Mouse (Mus musculus) adrenal gland, postnatal 25 days (tissue): Measurements from ENCODE around the gene Plekha7. TPM values are rescaled to one million over a fixed set of nuclear protein-coding genes. Genes with fewer than 3 reads are reported as not detected.

Experiments used
- DNase-seq: peaks from one replicate; pipeline ENCODE4 v3.0.0; 2021; ENCODE audit warnings: mixed read lengths
- long read RNA-seq: library from polyadenylated mRNA; stranded (forward); transcript quantifications from one replicate; pipeline ENCODE4 v2.0.0, GENCODE M21; 2021
- total RNA-seq: library from RNA; stranded (reverse); gene quantifications from 2 replicates; pipeline ENCODE4 v1.2.3, GENCODE M21; 2021

Plekha7 gene
- total RNA-seq, result 16.9 and 28.0 TPM in 2 replicates
- long read RNA-seq, full-length matches to known transcripts, result 5 of 16 reads
- long read RNA-seq, partial matches to known transcripts, result 5 of 16 reads
- long read RNA-seq, other reads (novel, unspliced or antisense), result 6 of 16 reads

DNA sequence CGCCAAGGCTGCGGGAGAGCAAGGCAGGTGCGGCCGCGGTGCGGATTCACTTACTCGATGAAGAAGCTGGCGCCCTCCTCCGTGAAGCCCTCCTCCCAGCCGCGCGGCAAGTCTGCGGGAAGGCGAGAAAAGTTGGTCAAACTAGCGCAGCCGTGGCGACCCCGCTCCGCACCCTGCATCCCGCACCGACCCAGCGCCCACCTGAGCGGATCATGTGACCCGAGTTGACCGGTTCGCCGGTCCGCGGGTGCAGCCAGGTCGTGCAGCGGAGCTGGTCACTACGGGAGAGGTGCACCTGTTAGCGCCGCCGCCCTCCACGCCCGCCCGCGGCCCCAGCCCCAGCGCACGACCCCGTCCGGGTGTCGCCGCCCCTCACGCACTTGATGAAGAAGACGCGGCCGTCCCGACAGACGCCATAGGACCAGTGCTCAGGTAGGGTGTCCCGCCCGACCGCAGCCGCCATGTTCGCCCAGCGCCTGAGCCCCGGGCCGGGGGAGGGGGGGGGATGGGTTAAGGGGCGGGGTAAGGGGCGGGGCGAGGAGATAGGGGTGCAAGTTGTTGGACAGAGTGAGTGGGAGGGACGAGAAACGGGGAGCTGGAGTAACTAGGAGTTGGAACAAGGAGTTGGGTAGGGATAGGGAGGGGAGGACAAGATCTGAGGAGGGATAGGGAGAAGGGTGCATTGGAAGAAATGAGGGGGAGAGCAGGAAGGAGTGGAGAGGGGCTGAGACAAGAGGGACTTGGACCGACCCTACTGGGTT lies at the start of gene Plekha7:
Gene Plekha7 (minus strand): TSS at position 506 of the 761 bp plus-strand sequence.
- DNase-seq, result peak; percentile 68

DNA sequence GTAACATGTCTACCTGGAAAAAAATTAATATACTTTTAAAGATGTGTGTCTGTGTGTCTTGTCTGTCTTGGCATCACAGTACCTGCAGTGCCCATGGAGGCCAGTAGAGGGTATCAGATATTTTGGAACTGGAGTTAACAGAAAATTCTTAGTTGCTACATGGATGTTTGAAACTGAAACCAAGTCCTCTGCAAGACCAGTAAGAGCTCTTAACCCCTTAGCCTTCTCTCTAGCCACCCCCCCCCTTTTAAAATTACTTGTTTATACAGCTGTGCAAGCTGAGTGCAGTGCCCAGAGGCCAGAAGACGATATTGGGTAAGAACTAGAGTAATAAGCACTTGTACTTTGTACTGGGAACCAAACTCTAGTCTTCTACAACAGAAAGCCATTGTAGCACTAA lies 28.1 kb upstream of the Plekha7 start:
- DNase-seq, result peak; percentile 65

DNA sequence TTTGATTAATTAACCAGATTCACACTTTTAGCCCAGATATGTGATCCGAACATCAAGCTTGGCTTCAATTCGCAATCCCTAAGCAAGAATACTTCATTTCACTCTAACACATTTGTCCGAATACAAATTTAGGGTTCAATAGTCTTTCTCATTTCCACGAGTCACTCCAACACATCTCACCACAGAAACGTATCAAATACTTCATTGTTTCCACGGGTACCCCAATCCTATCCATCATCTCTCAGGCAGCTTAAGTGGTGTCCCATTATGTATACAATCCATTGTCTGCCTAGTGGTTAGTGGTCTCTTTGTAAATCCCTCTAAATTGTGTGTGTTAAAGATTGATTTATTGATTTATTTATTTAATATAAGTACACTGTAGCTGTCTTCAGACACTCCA lies 27.0 kb upstream of the Plekha7 start:
- no peak for DNase-seq

DNA sequence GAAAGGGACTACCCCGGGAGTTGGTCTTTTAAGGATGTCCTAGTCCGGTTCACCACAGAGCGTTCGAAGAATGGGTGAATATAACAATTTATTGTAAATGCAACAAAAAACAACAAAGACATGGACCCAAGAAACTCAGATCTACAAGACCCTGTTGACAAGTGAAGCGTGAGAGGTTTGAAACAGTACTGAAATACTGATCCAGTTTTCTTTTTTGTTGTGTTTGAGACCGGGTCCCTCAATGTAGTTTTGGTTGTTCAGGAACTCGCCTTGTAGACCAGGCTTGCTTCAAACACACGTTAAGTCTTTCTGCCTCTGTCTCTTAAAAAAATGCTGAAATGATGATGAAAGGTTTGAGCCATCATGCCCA lies 26.5 kb upstream of the Plekha7 start:
- DNase-seq, result no peak

DNA sequence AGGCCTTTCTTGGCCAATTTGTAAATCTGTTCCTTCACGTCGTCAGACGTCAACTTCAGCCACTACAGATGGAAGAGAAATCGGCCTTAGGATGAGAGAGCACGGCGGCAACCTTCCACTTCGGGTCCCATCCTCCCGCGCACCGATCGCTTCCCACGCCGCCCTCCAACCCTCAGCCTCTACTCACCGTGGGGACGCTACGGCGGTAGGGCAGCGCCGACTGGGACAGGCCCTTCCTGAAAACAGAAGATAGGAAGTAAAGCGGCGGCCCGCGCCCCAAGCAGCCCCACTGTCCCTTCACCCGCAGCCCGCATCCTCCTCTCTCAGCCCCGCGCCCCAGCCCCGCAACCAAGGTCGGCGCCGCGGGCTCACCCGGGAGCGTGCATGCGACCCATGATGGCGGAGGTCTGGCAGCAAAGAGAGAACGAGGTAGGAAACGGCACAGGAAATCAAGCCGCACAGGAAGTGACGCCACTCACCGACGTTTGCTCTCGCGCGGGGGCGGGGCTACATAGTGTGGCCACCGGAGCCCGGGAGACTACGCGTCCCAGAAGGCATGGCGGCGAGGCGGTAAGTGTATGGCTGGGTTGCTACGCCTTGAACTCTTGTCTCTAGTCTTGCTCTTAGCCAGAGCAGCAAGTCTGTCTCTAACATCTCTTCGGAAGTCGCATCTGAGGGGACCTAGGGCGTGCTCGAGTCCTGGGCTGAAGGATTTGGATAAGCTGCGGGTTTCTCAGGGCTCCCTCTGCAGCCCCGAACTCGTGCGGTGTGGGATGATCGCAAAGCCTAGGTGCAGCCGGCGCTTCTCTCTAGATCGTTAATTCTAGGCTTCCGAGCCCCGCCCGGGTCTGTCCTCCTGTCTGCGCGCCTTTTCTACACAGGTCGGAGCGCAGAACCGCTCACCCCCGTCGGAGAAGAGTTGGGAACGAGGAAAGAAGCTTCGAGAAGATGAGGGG lies 25.8 kb upstream of the Plekha7 start, which contains the start of gene Rps13:
Gene Rps13 (minus strand): TSS at position 483 of the 956 bp plus-strand sequence.
- peak; percentile 97 for DNase-seq

DNA sequence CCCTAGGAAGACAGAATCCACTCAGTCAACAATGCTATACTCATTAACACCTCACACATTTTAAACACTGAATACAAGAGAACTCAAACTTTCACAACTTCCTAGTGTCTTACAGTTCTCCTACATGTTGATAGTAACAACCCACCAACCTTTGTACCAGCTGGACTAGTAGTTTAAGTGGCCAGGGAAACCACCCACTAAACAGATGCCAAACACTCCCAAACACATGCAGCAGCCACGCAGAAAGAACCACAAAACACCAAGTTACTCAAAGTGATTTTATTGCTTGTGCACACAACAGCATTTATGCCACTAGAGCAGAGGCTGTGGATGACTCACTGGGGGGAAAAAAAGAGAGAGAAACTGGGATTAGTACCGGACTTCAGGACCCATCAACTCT lies 23.1 kb upstream of the Plekha7 start:
- no peak for DNase-seq

DNA sequence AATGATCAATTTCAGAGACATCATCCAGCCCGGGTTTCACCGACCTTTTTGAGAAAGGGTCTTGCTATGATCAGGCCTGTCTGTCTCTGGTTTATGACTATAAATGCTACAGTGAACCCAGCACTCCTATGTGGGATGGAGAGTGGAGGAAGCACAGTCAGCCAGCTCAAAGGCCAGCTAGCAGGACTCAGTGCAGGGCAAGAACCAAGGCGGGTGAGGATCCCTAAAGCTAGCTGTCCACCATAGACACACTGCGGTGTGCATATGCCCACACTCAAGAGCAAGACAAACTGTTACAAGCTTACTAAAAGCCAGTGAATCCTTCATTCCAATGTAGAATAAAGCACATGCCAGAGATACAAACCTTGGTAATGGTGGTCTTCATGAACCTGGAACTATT lies 21.7 kb upstream of the Plekha7 start:
- no peak for DNase-seq

DNA sequence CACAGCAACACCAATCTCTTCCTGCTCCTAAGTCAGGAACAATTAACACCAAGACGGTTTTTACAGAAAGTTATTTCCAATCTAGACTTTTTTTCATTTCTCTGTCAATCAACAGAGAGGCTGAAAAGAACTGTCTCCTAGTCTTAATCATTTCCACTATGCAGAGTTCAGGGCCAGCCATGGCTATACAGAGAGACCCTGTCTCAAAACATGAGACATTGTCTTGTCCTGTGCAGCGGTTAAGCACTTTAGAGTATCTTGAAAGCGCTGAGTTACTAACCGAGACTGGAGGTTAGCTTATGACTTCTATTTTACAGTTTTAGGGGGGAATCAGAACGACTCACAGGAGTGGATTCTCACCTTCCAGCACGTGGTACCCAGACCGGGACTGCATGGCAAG lies 20.6 kb upstream of the Plekha7 start:
- no peak for DNase-seq

DNA sequence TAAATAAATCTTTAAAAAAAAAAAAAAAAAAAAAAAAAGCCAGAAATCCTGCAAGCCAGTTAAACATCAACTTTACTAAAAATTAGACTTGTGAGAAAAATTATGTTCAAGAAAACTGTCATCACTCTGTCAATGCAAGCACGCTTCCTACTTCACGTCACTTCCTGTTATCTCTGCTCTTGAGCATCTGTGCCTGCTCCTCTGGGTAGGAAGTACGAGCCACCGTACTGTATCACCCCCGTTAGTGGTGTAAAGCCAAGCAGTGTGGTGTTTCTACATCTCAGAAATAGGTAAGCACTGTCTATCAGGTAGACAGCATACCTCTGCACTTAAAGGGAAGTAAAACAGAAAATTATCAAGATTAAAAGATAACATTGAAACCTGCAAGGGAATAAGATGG lies 19.7 kb upstream of the Plekha7 start:
- no peak for DNase-seq

DNA sequence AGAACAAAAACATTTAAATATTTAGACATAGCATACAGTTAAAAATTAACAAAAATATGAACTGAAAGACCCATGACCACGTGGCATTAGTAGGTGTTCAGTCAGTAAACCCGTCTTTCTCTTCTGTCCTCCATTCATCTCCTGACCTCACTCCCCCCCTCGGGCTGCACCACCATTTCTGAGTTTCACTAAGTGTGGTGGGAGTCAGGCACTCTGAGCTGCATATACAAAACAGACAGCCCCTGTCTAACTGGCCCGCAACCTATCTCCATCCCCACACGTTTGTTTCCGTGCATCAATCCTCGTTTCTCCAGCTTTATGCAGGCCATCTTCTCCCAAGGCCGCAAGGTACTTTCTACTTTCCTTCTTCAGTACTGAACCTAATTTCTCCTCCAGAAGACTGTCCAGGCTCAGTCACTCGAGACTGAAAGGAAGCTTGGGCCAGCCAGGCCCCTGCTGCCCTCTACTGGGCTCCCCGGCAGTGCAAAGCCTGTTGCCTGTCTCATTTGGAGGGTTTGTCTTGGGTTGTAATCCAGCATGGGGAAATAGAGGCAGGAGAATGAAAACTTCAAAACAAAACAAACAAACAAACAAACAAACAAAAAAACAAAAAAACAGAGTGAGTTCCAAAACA lies 15.3 kb upstream of the Plekha7 start:
- peak; percentile 75 for DNase-seq

DNA sequence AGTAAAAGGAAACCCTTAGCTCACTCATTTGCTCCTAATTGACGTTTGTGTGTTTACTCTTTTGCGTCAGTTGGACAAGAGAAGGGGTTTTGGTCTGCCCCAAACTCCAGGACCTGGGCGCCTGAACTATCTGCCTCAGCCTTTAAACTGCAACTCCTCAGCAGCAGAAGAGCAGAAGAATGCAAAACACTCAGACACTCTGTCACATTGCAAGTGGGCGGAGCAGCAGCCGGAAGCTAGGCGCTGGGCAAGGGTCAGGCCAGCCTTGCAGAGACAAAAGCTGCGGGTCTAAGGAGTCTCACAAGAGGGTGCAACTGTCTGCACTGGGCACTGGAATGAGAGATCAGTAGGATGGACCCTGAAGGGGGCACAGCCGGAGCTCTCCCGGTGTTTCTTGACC lies 1.3 kb upstream of the Plekha7 start:
- DNase-seq, result peak; percentile 24

DNA sequence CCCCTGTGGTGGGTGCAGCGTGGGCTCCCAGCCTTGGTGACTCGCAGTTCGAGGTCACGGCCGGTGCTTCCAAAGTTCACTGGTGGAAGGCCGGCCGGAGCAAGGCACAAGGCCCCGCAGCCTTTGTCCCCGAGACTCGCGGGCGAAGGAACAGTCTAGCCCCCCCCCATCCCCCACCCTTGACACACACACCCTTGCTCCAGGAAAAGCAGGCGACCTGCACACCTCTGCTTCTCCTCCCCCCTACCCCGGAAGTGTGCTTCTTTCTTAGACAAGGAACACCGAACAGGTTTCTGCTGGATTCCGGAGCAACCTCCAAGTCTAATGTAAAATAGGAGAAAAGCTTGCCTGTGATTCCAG lies 436 bp upstream of the Plekha7 start:
- peak; percentile 17 for DNase-seq

DNA sequence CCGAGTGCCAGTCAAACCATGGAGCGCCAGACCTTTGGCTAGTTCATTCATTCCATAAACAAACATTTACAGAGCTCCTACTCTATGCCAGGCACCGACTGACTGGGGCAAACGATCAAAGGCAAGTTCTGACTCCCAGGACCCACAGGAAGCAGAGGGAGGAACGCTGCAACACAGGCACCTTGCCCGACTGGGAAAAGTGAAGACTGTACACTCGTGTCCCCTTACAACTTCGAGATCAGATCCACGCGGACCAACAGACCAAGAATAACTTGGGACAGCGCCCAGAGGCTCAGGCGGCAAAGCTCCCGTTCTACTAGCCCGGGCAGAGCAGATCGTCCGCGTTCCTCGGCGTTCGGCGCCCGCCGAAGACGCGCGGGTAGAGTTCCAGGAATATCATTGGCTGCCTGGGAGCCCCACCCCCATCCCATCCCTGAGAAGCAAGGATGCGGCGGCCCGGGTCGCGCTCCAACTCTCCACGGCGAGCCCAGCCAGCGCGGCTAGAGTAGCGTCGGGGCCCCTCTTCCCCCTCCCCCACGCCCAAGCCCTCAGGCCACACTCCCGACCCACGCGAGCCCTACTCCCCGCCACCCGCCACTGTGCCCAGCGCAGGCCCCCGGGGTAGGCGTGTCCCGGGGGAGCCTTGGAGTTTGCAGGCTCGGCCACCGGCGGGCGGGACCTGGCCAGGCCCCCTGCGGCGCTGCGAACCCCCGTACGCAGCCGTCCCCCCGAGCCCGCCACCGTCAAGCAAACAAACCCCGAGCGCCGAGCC lies 891 bp downstream of the Plekha7 start:
- DNase-seq, result peak; percentile 83

DNA sequence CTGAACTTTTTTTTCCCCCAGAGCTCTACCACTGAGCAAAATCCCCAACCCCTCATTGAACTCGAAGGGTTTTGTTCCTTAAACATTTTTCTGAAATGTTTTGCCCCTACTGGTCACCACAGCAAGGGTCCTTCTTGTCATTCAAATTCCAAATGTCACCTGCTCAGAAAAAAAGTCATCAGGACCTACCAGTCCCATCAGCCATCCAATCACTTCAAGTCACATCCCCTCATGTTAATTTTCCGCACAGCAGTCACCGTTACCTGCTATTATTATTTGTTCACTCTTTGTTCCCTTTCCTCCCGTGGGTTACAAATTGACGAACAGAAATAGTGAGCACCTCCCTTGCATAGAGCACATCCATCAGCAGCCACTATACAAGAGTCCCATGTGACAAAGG lies 1.6 kb downstream of the Plekha7 start:
- DNase-seq, result no peak

DNA sequence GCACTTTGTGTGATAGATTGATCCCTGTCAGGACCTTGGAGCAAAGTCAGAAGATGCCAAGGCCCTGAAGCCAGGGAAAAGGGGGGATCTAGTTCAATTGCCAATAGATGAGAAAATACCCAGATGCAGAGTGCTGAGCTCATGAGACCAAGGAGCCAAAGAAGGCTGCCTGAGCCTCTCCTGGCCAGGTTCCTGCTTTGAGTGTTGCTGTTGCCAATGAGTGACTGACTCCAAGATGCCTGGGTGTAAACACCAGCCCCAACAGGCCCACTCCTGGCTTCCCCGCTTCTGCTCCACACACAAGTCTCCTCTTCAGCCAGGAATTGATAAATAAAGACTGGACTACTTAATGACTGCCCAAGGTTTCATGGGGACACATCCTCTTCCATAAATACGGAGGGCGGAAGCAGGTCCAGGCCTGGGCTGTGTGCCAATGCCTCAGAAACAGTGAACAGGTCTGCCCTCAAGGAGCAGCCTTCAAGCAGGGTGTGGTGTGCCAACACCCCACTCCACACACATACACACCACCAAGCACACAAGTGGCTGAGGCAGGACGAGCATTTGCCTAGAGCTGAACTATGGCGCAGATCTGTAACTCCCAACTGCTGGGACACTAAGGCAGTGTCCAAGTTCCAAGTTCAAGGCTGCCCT lies 6.4 kb downstream of the Plekha7 start:
- DNase-seq, result no peak

DNA sequence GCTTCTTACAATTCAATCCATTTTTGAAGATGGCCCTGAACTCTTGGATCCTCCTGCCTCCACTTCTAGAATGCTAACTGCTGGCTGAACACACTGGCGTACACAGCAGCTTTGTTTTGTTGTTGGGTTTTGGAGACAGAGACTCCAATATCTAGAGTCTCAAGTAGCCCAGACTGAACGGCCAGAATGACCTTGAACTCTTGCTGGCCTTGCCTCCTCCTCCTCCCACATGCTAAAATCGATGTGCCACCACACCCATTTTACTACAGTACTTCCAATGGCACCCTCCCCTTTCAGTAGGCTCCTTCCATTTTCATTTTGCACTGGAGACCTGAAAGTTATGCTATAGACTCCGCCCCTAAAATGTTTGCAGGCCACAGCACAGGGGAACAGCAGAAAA lies 7.0 kb downstream of the Plekha7 start:
- no peak for DNase-seq

DNA sequence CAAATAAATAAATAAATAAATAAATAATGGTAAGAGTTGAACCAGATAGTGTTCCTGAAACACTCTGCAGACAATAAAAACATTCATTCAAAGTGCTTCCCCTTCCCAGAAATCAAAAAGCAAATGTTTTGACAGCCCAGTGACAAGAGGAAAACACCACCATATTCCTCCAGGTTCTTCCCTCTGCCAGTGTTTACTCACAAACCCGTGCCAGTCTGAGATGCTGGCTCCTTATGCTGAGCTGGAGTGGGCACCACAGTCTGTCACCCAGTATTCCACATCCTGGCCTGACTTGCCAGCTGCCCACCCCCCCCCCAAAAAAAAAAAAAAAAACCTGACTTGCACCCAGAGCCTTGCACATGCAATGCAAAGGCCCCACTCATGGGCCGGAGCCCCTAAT lies 9.3 kb downstream of the Plekha7 start:
- no peak for DNase-seq

DNA sequence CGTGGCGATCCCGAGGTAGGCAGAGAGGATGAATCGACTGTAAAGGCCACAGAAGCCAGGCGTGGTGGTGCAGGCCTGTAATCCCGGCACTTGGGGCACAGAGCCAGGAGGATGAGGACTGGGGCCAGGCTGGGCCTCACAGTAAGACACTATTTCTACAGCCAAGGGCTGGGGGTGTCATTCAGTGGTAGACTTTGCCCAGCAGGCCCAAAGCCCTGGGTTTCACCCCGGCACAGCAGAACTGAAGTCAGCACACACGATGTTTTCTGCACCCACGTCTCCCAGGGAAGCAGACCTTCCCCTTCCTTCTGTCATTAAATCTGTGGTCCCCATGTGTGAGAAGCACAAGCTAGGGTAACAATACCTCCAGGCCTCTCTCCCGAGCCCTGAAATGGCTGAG lies 9.8 kb downstream of the Plekha7 start:
- DNase-seq, result no peak

DNA sequence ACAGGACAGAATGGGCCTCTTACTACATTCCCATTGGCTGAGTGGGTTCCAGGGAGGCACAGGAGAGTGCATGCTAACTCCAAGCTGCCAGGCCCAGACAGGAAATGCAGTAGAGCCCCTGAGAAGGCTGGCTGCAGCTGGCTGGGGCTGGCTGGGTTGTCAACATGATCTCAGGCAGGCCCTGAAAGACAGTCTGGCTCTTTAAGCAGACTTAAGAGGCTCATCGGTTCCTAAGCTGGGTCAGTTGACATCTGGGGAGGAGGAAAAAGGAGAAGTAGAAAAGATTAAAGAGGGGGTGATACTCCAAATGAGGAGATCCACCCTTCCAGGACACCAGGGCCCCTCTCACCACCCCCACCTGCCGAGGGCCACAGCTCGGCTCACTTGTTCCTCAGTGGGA lies 13.2 kb downstream of the Plekha7 start:
- no peak for DNase-seq

DNA sequence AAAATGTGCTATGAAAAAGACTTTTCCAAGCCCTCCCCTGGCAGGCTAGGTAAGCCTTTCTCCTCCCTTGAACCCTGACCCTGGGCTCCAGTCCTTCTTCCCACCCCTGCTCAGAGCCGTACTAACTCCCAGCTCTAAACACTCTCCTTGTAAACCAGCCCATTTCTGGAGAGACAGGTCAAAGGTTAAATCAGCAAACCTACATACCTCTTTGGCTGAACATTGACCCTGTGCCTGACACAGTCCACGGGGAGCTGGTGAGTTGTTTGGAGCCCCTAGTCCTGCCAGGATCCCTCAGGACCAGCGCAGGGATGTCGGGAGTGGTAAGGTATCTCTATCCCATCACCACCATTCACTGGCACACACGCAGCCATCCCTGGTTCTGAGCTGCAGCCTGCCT lies 15.8 kb downstream of the Plekha7 start:
- no peak for DNase-seq

DNA sequence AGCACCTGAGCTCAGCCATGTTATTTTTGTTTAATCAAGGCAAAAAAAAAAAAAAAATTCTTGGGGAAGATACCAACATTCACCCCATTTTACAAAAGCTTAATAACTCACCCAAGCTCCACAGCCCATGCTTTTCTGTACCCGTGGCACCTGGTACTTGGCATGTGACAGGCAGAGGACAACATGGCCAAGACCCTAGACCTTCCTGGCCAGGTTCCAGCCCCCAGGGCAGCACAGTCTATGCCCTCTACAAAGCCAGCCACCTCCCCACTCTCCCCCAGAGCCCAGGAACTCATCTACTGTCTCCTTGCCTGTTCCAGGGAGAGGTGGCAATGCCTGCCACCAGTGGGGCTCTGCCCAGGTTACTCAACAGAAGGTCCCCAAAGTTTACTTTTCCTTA lies 17.6 kb downstream of the Plekha7 start:
- no peak for DNase-seq
